Mouse (Mus musculus) kidney, adult 2 months (tissue): ENCODE measurements at regions not wholly inside any gene's neighbourhood (a gene's known extent, or its start where the extent isn't known, plus 50 kb on each side); places are given as distances from the start of the nearest gene placed in this dataset.

Source experiments
- DNase-seq: peaks from one replicate; pipeline ENCODE4 v3.0.0; 2021
- H3K27ac ChIP-seq: fragments of 200-500 bp; 2 replicates; pipeline ENCODE4 v1.5.1; 2012; ENCODE audit warnings: low read depth, low read length, control low read depth, inconsistent platforms; ENCODE audit not compliant: insufficient read depth
- H3K27me3 ChIP-seq: fragments of 200-500 bp; replicated peaks from 2 replicates; pipeline ENCODE4 v1.6.1; 2012; ENCODE audit warnings: mild to moderate bottlenecking, moderate library complexity, low read length, inconsistent platforms; ENCODE audit not compliant: control insufficient read depth, insufficient read depth
- H3K36me3 ChIP-seq: fragments of 200-500 bp; 2 replicates; pipeline ENCODE4 v1.6.1; 2012; ENCODE audit warnings: mild to moderate bottlenecking, moderate library complexity, low read length, inconsistent platforms; ENCODE audit not compliant: control insufficient read depth, insufficient read depth
- H3K4me1 ChIP-seq: fragments of 200-500 bp; 2 replicates; pipeline ENCODE4 v1.6.1; 2011; ENCODE audit warnings: low read length; ENCODE audit not compliant: control insufficient read depth, insufficient read depth
- H3K4me3 ChIP-seq: fragments of 200-500 bp; 2 replicates; pipeline ENCODE4 v1.5.1; 2011; ENCODE audit warnings: mild to moderate bottlenecking, low read depth, low read length, control low read depth; ENCODE audit not compliant: insufficient read depth
- CTCF ChIP-seq: fragments of 200-500 bp; conservative IDR thresholded peaks from 2 replicates; pipeline ENCODE4 v1.5.1; 2011; ENCODE audit warnings: low read depth, mild to moderate bottlenecking, control low read depth, low read length, moderate library complexity, mixed read lengths; ENCODE audit not compliant: insufficient read depth, insufficient read length
- POLR2A ChIP-seq: fragments of 200-500 bp; IDR thresholded peaks from one replicate; pipeline ENCODE4 v1.6.1; 2011; ENCODE audit warnings: low read depth, low read length, control low read depth
- WGBS: fragments of 180-500 bp; shearing (Covaris S2); methylation state at CpG from one replicate; pipeline ENCODE4 v1.1.7; 2018; 5-methylcytosine and 5-hydroxymethylcytosine counted together

DNA sequence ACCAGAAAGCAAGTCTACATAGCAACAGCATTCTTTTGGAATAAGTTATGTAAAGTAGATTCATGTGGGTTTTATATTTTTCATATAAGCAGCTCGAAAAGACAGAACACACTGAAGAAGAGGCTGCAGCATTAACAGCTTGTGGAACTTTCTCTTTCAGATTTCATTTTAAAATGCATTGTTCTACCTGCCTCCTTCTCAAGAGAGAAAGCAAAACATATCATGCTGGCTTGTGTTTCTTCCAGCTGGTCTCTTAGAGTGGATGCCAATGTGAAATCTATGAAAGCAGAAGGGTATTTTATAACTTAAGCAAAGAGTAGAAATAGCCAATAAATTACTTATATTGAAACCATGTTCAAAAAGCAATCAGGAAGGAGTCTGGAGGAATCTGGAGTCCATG, 74.2 kb upstream of the Sstr4 start:
- no peak overlapping the region for H3K4me3 ChIP-seq
- H3K36me3 ChIP-seq, result no peaks in the 10 kb centered on the region
- H3K27ac ChIP-seq, result no peak overlapping the region
- H3K27me3 ChIP-seq, result no peaks in the 10 kb centered on the region
- TF ChIP-seq POLR2A (no peak), CTCF (no peak)
- DNase-seq, result no peak
- no peaks in the 10 kb centered on the region for H3K4me1 ChIP-seq
- 77% methylated on average over 1 of the region's 1 CpGs for WGBS

GRCm38 (mm10) chr2:148325362-148325761, 69.8 kb upstream of the Sstr4 start:
- Histone ChIP-seq H3K36me3 (no peaks in the 10 kb centered on the region), H3K27ac (no peak overlapping the region), H3K27me3 (no peaks in the 10 kb centered on the region; the same call in 1 of the 2 replicates), H3K4me1 (no peaks in the 10 kb centered on the region), H3K4me3 (no peak overlapping the region)
- no peak for DNase-seq
- 76% methylated on average over 3 of the region's 3 CpGs for WGBS
- no peak for TF ChIP-seq POLR2A
- TF ChIP-seq CTCF, result no peak

- WGBS, result 72% methylated on average over 4 of the region's 4 CpGs
Observed at GRCm38 (mm10) chr2:148325854-148326387, 69.2 kb upstream of the Sstr4 start.

DNA sequence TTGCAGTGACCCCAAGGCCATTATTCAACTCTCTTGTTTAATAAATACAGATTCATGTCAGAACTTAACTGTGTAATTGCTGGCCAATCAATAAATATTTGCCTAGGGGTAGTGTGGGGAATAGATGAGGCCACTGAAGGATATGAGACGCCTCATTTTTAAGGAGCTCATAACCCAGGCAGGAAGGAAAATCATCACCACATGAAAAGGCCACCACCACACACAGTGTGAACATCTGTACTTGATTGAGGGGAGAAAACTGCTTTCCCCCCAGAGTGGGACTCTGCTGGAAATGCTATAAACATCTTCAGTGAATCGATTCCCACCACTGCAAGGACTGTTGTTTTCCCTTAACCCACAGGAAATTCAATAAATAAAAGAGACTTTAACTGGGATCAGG, 68.7 kb upstream of the Sstr4 start:
- Histone ChIP-seq H3K27ac (no peak overlapping the region), H3K4me1 (no peaks in the 10 kb centered on the region), H3K27me3 (no peaks in the 10 kb centered on the region; the same call in 1 of the 2 replicates), H3K36me3 (no peaks in the 10 kb centered on the region), H3K4me3 (no peak overlapping the region)
- WGBS, result 57% methylated on average over 2 of the region's 2 CpGs
- no peak for DNase-seq
- no peak for TF ChIP-seq CTCF
- no peak for TF ChIP-seq POLR2A

More at GRCm38 (mm10) chr2:148325854-148326387, 69.2 kb upstream of the Sstr4 start:
- Histone ChIP-seq H3K27me3 (no peaks in the 10 kb centered on the region; the same call in 1 of the 2 replicates), H3K4me3 (no peak overlapping the region), H3K36me3 (no peaks in the 10 kb centered on the region), H3K4me1 (no peaks in the 10 kb centered on the region), H3K27ac (no peak overlapping the region)
- DNase-seq, result no peak
- no peak for TF ChIP-seq CTCF
- TF ChIP-seq POLR2A, result no peak

GRCm38 (mm10) chr2:148327552-148327951, 67.6 kb upstream of the Sstr4 start:
- H3K27ac ChIP-seq, result no peak overlapping the region
- H3K36me3 ChIP-seq, result no peaks in the 10 kb centered on the region
- WGBS, result 94% methylated on average over 1 of the region's 1 CpGs
- no peaks in the 10 kb centered on the region; the same call in 1 of the 2 replicates for H3K27me3 ChIP-seq
- no peak overlapping the region for H3K4me3 ChIP-seq
- DNase-seq, result no peak
- H3K4me1 ChIP-seq, result no peaks in the 10 kb centered on the region
- no peak for TF ChIP-seq CTCF
- no peak for TF ChIP-seq POLR2A

DNA sequence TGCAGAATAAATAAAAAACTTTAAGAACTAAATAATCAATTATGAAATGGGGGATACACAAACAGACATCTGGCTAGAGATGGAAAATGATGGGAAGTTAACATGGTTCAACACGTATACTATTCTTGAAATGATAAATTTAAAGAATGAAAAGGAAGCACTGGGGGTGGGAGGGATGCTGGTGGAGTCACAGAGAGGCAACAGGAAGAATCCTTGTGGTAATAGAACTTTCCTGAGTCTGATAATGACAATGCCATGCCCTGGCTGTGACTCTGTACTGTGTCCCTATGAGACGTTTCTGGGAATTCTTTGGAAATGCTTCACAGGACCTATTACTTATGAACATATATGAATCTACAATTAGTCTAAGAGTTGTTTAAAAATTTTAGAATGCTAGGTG, 64.8 kb upstream of the Sstr4 start:
- Histone ChIP-seq H3K36me3 (no peaks in the 10 kb centered on the region), H3K27ac (no peak overlapping the region), H3K4me1 (no peaks in the 10 kb centered on the region), H3K4me3 (no peak overlapping the region), H3K27me3 (no peaks in the 10 kb centered on the region; the same call in 1 of the 2 replicates)
- TF ChIP-seq POLR2A (no peak), CTCF (no peak)
- 66% methylated on average over 2 of the region's 2 CpGs for WGBS
- DNase-seq, result peak; percentile 8

DNA sequence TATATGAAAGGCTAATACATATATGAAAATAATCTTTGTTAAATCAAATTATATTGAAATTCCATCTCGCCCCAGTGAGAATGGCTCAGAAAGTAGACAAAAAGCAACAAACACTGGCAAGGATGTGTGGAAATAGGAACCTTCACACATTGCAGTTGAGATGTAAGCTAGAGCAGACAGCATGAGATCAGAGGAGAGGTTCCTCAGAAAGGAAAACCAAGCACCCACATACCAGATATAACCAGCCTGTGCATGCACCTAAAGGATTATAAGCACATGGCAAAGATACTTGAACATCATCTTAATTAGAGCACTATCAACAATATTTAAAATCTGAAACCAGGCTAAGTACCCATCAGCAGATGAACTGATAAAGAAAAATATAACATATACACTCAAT, 60.6 kb upstream of the Sstr4 start:
- WGBS, result 98% methylated on average over 1 of the region's 1 CpGs
- Histone ChIP-seq H3K4me3 (no peak overlapping the region), H3K36me3 (no peaks in the 10 kb centered on the region), H3K27ac (no peak overlapping the region), H3K27me3 (no peaks in the 10 kb centered on the region), H3K4me1 (no peaks in the 10 kb centered on the region)
- TF ChIP-seq POLR2A, result no peak
- no peak for TF ChIP-seq CTCF
- no peak for DNase-seq

DNA sequence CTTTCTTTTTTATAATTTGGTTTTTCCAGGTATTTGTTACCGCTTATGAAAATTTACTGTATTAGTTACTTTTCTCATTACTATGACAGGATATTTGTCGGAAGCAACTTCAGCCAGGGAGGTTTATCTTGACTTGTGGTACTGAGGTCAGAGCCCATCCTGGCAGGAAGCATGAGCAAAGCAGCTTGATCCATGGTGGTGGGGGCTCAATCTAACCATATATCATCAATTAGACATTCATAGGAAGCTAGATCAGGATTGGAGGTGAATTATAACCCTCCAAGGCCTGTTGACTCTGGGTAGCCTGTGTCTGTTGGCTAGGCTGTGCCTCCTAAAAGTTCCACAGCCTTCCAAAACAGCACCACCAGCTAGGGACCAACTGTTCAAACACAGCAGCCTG, 58.5 kb upstream of the Sstr4 start:
- Histone ChIP-seq H3K4me1 (no peaks in the 10 kb centered on the region), H3K27ac (peak overlapping the region; percentile 16; the same call in 1 of the 2 replicates), H3K27me3 (no peaks in the 10 kb centered on the region), H3K36me3 (no peaks in the 10 kb centered on the region), H3K4me3 (no peak overlapping the region)
- WGBS, result 76% methylated on average over 2 of the region's 2 CpGs
- DNase-seq, result peak; percentile 57
- TF ChIP-seq CTCF, result no peak
- no peak for TF ChIP-seq POLR2A
